Mouse (Mus musculus) hindbrain, embryonic 15.5 days (tissue): ENCODE measurements around the gene Npcd. TPM values are rescaled to one million over a fixed set of nuclear protein-coding genes. Genes with fewer than 3 reads are reported as not detected.
A peak's percentile ranks its signal among the peaks of the same experiment; 100 is the strongest.

Experiments used
- ATAC-seq: fragments of 200-750 bp; cut with Nextera tagmentation; 2 replicates; pipeline ENCODE4 v1.8.0; 2017; ENCODE audit warnings: low read depth, moderate number of reproducible peaks, moderate TSS enrichment; ENCODE audit not compliant: low FRiP score
- H3K27ac ChIP-seq: fragments of 300-500 bp; sonication (generic); replicated peaks from 2 replicates; pipeline ENCODE4 v1.5.1; 2015; ENCODE audit warnings: mild to moderate bottlenecking, inconsistent platforms
- H3K27me3 ChIP-seq: fragments of 300-500 bp; sonication (generic); 2 replicates; pipeline ENCODE4 v1.6.1; 2015; ENCODE audit warnings: control low read depth, inconsistent platforms
- H3K36me3 ChIP-seq: fragments of 300-500 bp; sonication (generic); 2 replicates; pipeline ENCODE4 v1.6.1; 2015; ENCODE audit warnings: control low read depth, inconsistent platforms
- H3K4me1 ChIP-seq: fragments of 300-500 bp; sonication (generic); replicated peaks from 2 replicates; pipeline ENCODE4 v1.6.1; 2015; ENCODE audit warnings: control low read depth, inconsistent platforms
- H3K4me2 ChIP-seq: fragments of 300-500 bp; sonication (generic); 2 replicates; pipeline ENCODE4 v1.6.1; 2015; ENCODE audit warnings: moderate library complexity, mild to moderate bottlenecking, inconsistent platforms
- H3K4me3 ChIP-seq: fragments of 300-500 bp; sonication (generic); 2 replicates; pipeline ENCODE4 v1.5.1; 2015; ENCODE audit warnings: mild to moderate bottlenecking, inconsistent platforms
- H3K9ac ChIP-seq: fragments of 300-500 bp; sonication (generic); 2 replicates; pipeline ENCODE4 v1.6.1; 2015; ENCODE audit warnings: inconsistent platforms
- H3K9me3 ChIP-seq: fragments of 300-500 bp; sonication (generic); 2 replicates; pipeline ENCODE4 v1.6.1; 2016; ENCODE audit warnings: control low read depth, inconsistent platforms
- whole genome bisulfite sequencing: fragments of 180-500 bp; shearing (Covaris S2); methylation state at CpG from one replicate; pipeline ENCODE4 v1.1.7; 2015; 5-methylcytosine and 5-hydroxymethylcytosine counted together
- polyA plus RNA-seq: library from polyadenylated mRNA; unstranded; fragments of >200 nt; fragmentation: Nextera tagmentation; extraction: Ambion mirVana; gene quantifications from 2 replicates; pipeline ENCODE4 v1.2.1, GENCODE M21; 2015

Npcd gene
- polyA plus RNA-seq, 1 experiment from 2014 or later = 0.44 TPM

DNA sequence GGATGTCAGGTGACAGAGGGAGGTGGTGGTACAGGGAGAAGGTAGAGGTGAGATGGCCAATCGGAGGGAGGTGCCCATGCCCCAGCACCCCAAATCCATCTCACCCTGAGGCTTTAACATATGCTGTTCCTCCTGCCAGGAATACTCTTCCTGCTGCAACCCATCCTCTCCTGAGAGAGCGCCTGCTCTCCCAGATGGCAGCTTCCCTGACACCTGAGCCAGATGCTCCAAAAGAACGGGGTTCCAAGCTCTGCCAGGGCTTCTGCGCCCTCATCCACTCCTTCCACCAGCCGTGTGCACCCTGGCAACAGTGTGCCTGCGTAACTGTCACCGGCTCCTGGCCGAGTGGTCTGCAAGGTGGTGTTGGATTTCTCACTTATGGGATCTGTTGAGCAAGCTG, 36.4 kb downstream of the Npcd start:
- WGBS = 90% methylated on average over 8 of the region's 8 CpGs
- Histone ChIP-seq H3K4me2 (no peak overlapping the region), H3K36me3 (peaks cover 6% of the 10 kb centered on the region; the same call in 1 of the 2 replicates), H3K9me3 (no peaks in the 10 kb centered on the region), H3K4me3 (no peak overlapping the region), H3K27me3 (peaks cover 6% of the 10 kb centered on the region; the same call in 1 of the 2 replicates), H3K4me1 (peaks cover 23% of the 10 kb centered on the region), H3K27ac (no peak overlapping the region), H3K9ac (no peak overlapping the region)
- no peak for ATAC-seq

GRCm38 (mm10) chr15:79797096-79797495, 36.9 kb downstream of the Npcd start:
- Histone ChIP-seq H3K4me2 (no peak overlapping the region), H3K9me3 (no peaks in the 10 kb centered on the region), H3K36me3 (peaks cover 9% of the 10 kb centered on the region; the same call in 1 of the 2 replicates), H3K27me3 (peaks cover 4% of the 10 kb centered on the region; the same call in 1 of the 2 replicates), H3K4me3 (no peak overlapping the region), H3K4me1 (peaks cover 18% of the 10 kb centered on the region), H3K9ac (no peak overlapping the region), H3K27ac (no peak overlapping the region)
- ATAC-seq = no peak
- 87% methylated on average over 7 of the region's 7 CpGs for WGBS

DNA sequence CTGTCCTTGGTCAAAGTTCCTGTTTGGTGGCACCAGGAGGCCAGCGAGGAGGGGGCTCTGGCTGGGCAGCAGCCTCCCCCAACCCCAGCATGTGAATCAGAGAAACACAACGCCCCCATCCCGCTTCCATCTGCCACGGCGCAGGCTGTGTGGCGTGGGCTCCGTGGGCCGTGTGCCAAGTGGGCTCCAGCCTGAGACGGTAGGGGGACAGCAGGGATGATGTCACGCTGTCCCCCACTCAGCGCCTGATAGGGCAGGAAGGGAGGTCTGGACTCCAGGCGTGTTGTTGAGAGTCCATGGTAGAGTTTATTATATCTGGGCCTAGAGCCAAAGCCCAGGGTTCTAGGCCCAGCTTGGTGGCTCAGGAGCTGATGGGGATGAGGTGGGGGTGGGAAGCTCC, 37.8 kb downstream of the Npcd start:
- 76% methylated on average over 12 of the region's 12 CpGs for WGBS

DNA sequence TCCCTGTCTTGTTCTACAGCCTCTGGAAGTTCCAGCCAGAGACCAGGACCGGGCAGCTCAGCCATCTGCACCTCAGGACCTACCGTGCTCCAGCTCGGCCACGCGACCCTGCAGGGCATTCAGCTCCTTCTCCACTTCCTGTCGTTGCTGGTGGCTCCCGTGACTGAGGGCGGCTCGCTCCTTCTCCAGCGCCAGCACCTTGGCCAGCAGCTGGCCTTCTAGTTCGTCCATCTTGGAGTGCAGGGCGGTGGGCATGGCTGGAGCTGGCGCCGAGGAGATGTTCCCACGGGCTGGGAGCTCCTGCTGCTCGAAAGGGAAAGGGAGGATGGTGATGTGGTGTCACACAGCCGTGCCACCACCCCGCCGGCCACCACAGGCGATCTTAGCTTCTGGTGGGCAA, 39.9 kb downstream of the Npcd start:
- WGBS = 40% methylated on average over 20 of the region's 20 CpGs
- Histone ChIP-seq H3K4me3 (no peak overlapping the region), H3K4me2 (no peak overlapping the region), H3K36me3 (peaks cover 21% of the 10 kb centered on the region), H3K27me3 (peaks cover 4% of the 10 kb centered on the region; the same call in 1 of the 2 replicates), H3K9me3 (no peaks in the 10 kb centered on the region), H3K27ac (no peak overlapping the region), H3K9ac (no peak overlapping the region), H3K4me1 (0 out of 2 replicates have a peak, but pooled peaks cover 5% of the 10 kb centered on the region)
- no peak for ATAC-seq

More for the DNA sequence above, 37.8 kb downstream of the Npcd start:
- H3K27ac ChIP-seq = no peak overlapping the region
- H3K36me3 ChIP-seq = peaks cover 9% of the 10 kb centered on the region; the same call in 1 of the 2 replicates
- 0 out of 2 replicates have a peak, but pooled peaks cover 10% of the 10 kb centered on the region for H3K4me1 ChIP-seq
- H3K9me3 ChIP-seq = no peaks in the 10 kb centered on the region
- H3K4me3 ChIP-seq = no peak overlapping the region
- peaks cover 4% of the 10 kb centered on the region; the same call in 1 of the 2 replicates for H3K27me3 ChIP-seq
- H3K4me2 ChIP-seq = no peak overlapping the region
- no peak for ATAC-seq
- no peak overlapping the region for H3K9ac ChIP-seq

GRCm38 (mm10) chr15:79793076-79793475, 41.0 kb downstream of the Npcd start:
- Histone ChIP-seq H3K27me3 (peaks cover 4% of the 10 kb centered on the region; the same call in 1 of the 2 replicates), H3K4me2 (no peak overlapping the region), H3K9me3 (no peaks in the 10 kb centered on the region), H3K27ac (no peak overlapping the region), H3K36me3 (peaks cover 22% of the 10 kb centered on the region), H3K4me3 (no peak overlapping the region), H3K9ac (no peak overlapping the region), H3K4me1 (0 out of 2 replicates have a peak, but pooled peaks cover 5% of the 10 kb centered on the region)
- 94% methylated on average over 9 of the region's 9 CpGs for WGBS
- ATAC-seq = no peak

DNA sequence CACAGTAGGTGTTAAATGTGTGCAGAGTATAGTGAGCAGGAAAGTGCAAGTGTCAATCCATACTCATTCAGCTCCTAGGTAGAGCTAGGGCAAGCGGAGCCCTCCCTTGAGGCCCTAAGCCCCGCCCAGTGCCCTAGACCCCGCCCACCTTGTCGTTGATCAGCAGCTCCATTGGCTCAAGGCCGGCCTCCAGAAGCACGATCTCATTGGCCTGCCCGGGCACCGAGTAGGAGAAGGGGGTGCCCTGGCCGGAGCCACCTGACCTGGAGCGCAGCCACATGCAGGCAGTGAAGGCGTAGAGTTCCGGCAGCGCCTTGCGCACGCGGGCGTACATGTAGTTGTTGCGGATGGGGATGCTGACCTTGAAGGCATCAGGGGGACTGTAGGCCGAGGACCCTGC, 41.6 kb downstream of the Npcd start:
- Histone ChIP-seq H3K36me3 (peaks cover 22% of the 10 kb centered on the region), H3K9me3 (no peaks in the 10 kb centered on the region), H3K9ac (no peak overlapping the region), H3K4me2 (no peak overlapping the region), H3K4me1 (peaks cover 6% of the 10 kb centered on the region; the same call in 1 of the 2 replicates), H3K4me3 (no peak overlapping the region), H3K27ac (no peak overlapping the region), H3K27me3 (peaks cover 4% of the 10 kb centered on the region; the same call in 1 of the 2 replicates)
- WGBS = 20% methylated on average over 19 of the region's 19 CpGs
- no peak for ATAC-seq

DNA sequence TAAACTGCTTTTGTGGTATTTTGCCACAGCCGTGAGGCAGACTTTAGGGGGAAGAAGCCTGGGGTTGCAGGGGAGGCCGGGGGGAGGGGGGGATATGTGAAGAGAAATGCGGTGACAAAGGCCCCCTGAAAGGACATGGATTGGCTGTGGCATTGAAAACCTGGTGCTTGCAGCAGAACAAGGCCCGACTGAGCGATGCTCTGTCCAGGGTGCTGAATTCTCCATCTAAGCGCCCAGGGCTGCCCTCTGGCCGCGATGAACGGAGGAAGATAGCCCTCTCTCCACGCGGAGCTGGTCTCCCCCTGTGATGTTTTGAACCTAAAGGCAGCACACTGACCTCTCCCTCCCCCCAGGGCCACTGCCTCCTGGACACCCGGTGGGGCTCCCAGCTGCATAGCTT, 42.5 kb downstream of the Npcd start:
- 10% methylated on average over 12 of the region's 12 CpGs for WGBS
- H3K27ac ChIP-seq = no peak overlapping the region
- peaks cover 4% of the 10 kb centered on the region; the same call in 1 of the 2 replicates for H3K27me3 ChIP-seq
- no peak for ATAC-seq
- no peaks in the 10 kb centered on the region for H3K9me3 ChIP-seq
- H3K4me1 ChIP-seq = peaks cover 12% of the 10 kb centered on the region; the same call in 1 of the 2 replicates
- no peak overlapping the region for H3K4me3 ChIP-seq
- peaks cover 22% of the 10 kb centered on the region for H3K36me3 ChIP-seq
- no peak overlapping the region for H3K9ac ChIP-seq
- H3K4me2 ChIP-seq = no peak overlapping the region

- Histone ChIP-seq H3K4me2 (no peak overlapping the region), H3K9me3 (no peaks in the 10 kb centered on the region), H3K27ac (no peak overlapping the region), H3K9ac (no peak overlapping the region), H3K27me3 (peaks cover 4% of the 10 kb centered on the region; the same call in 1 of the 2 replicates), H3K36me3 (peaks cover 22% of the 10 kb centered on the region), H3K4me1 (peaks cover 7% of the 10 kb centered on the region; the same call in 1 of the 2 replicates), H3K4me3 (no peak overlapping the region)
- ATAC-seq = no peak
- WGBS = 84% methylated on average over 6 of the region's 6 CpGs
Measured at GRCm38 (mm10) chr15:79790905-79791304, 43.1 kb downstream of the Npcd start.

DNA sequence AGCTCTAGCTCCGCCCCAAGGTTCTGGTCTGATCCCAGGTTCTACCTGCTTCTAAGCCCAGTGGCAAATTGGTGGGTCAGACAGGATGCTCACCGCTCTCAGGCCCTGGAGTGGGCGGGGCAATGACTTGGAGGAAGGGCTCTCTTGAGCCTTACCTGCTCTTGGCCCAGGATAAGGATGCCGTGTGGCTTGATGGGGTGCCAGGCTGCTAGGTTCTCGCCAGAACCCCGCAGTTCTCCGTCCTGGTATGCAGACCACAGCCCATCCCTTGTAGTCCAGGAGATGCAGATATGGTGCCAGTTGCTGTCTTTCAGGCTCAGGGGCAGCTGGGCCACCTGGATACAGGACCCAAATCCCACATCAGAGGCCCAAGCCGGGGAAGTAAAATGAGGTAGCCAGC, 43.9 kb downstream of the Npcd start:
- Histone ChIP-seq H3K4me3 (no peak overlapping the region), H3K4me2 (no peak overlapping the region), H3K4me1 (peaks cover 6% of the 10 kb centered on the region; the same call in 1 of the 2 replicates), H3K9me3 (no peaks in the 10 kb centered on the region), H3K27me3 (peaks cover 4% of the 10 kb centered on the region; the same call in 1 of the 2 replicates), H3K27ac (no peak overlapping the region), H3K9ac (no peak overlapping the region), H3K36me3 (peaks cover 22% of the 10 kb centered on the region)
- 53% methylated on average over 8 of the region's 8 CpGs for WGBS
- no peak for ATAC-seq

GRCm38 (mm10) chr15:79787815-79788214, 46.2 kb downstream of the Npcd start:
- Histone ChIP-seq H3K36me3 (peaks cover 16% of the 10 kb centered on the region), H3K27ac (peak overlapping the region; percentile 14; the same call in 1 of the 2 replicates), H3K27me3 (peaks cover 3% of the 10 kb centered on the region; the same call in 1 of the 2 replicates), H3K4me2 (no peak overlapping the region), H3K9me3 (no peaks in the 10 kb centered on the region), H3K4me1 (peaks cover 6% of the 10 kb centered on the region; the same call in 1 of the 2 replicates), H3K4me3 (no peak overlapping the region), H3K9ac (no peak overlapping the region)
- WGBS = 34% methylated on average over 8 of the region's 8 CpGs
- no peak for ATAC-seq

DNA sequence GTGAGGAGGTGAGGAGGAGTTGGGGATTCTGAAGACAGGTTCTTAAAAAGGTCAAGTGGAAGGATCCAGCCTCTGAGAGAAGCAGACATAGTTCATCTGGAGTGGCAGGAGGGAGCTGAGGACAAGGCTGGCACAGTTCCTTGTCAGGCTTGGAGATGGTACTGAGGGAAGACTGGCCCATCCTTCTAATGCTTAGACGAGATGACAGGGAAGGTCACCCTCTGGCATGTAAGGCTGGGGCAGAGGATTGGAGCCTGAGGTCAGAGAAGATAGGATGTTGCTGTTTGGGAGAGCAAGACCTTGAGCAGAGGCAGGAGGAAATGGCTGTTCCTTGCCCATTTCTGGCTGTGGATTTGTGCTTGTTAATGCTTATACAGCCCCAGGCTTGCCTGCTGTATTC, 49.0 kb downstream of the Npcd start:
- WGBS = 81% methylated on average over 1 of the region's 1 CpGs
- no peaks in the 10 kb centered on the region for H3K27me3 ChIP-seq
- H3K4me1 ChIP-seq = peaks cover 6% of the 10 kb centered on the region; the same call in 1 of the 2 replicates
- no peaks in the 10 kb centered on the region for H3K9me3 ChIP-seq
- no peak overlapping the region for H3K4me3 ChIP-seq
- no peak for ATAC-seq
- no peak overlapping the region for H3K4me2 ChIP-seq
- H3K36me3 ChIP-seq = peaks cover 7% of the 10 kb centered on the region
- H3K9ac ChIP-seq = no peak overlapping the region
- no peak overlapping the region for H3K27ac ChIP-seq

DNA sequence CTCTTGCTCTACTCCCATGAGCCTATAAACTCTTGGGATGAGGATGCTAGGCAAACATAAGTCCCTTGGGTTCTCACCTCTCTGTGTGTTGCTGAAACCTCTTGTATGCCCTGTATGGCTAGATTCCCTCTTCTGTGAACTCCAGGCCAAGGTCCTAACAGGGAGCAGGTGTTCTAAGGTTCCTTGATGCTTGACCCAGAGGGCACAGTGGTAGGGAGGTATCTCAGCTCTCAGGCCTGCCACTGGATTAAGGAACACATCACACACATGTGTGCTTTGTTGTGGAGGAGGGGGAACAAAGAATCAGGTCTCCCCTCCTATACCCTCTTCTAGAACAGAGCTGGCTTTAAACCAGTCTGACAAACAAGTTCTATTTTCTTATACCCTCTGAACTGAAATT, 56.3 kb downstream of the Npcd start, which contains the start of gene Dnal4:
Dnal4 (minus strand) TSS at position 101 of the 400 bp plus-strand sequence.
- peaks cover 21% of the 10 kb centered on the region for H3K4me1 ChIP-seq
- no peaks in the 10 kb centered on the region for H3K27me3 ChIP-seq
- no peaks in the 10 kb centered on the region for H3K9me3 ChIP-seq
- no peak for ATAC-seq
- H3K36me3 ChIP-seq = no peaks in the 10 kb centered on the region
- H3K4me3 ChIP-seq = no peak within 1 kb of the TSS
- H3K4me2 ChIP-seq = no peak within 1 kb of the TSS
- H3K9ac ChIP-seq = no peak within 1 kb of the TSS
- no peak within 1 kb of the TSS for H3K27ac ChIP-seq

GRCm38 (mm10) chr15:79775662-79776061, 58.4 kb downstream of the Npcd start:
- peaks cover 35% of the 10 kb centered on the region for H3K4me1 ChIP-seq
- H3K27me3 ChIP-seq = no peaks in the 10 kb centered on the region
- no peak overlapping the region for H3K4me2 ChIP-seq
- ATAC-seq = no peak
- H3K9ac ChIP-seq = no peak overlapping the region
- no peak overlapping the region for H3K27ac ChIP-seq
- H3K36me3 ChIP-seq = no peaks in the 10 kb centered on the region
- 74% methylated on average over 7 of the region's 7 CpGs for WGBS
- H3K9me3 ChIP-seq = no peaks in the 10 kb centered on the region
- H3K4me3 ChIP-seq = no peak overlapping the region
